Mouse (Mus musculus) granulocyte monocyte progenitor cell, adult 5-6 weeks (primary cell): ENCODE data around the gene Lep. TPM values are rescaled to one million over a fixed set of nuclear protein-coding genes. Genes with fewer than 3 reads are reported as not detected.

Source experiments
- ATAC-seq: replicated peaks from 2 replicates; pipeline ENCODE4 v1.8.0; 2016; ENCODE audit warnings: mild to moderate bottlenecking, moderate TSS enrichment, inconsistent platforms; ENCODE audit not compliant: poor library complexity, severe bottlenecking
- total RNA-seq, 2 experiments: library from RNA; stranded (forward) in 1 of 2; stranded (reverse) in 1 of 2; fragments of 200-712, 200-1000 nt in 1 of 2; fragments of >200 nt in 1 of 2; fragmentation: Nextera tagmentation in 1 of 2; gene quantifications; 2 replicates each; pipeline ENCODE4 v1.2.3; 2014 to 2017

The Lep gene
- not detected in 2 replicates for total RNA-seq (2014; fragmentation: Nextera tagmentation)
- total RNA-seq (2017): not detected in 2 replicates

DNA sequence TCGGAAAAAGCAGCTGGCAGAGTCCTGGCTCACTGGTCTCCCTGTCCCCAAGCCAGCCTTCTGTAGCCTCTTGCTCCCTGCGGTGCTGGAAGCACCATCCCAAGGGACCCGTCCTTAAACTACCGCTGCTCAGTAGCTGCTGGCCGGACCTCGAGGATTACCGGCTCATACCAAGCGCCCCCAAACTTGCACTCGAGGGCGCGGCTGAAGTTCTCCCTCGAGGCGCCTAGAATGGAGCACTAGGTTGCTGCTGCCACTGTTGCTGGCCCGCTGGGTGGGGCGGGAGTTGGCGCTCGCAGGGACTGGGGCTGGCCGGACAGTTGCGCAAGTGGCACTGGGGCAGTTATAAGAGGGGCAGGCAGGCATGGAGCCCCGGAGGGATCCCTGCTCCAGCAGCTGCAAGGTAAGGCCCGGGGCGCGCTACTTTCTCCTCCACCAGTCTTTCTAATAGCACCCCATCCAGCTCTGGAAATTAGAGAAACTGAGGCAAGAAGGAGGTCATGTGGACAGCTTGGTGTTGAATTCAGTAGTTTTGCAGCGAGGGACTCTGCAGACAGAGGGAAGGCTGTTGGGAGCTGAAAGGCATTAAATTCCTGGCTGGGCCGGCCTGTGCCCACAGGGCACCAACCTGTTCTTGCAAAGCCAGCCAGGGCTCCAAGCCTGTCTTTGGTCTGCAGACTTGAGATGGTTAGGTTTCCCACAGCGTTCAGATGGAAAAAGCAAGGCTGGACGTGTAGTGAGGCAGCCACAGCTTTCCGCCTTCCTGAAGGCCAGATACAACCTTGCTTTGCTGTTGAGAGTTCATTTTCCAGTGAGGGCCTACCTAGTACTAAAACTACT, at the start of gene Lep:
Gene Lep, plus strand, starts transcription at position 375 of the 840 bp plus-strand sequence.
- no peak for ATAC-seq

DNA sequence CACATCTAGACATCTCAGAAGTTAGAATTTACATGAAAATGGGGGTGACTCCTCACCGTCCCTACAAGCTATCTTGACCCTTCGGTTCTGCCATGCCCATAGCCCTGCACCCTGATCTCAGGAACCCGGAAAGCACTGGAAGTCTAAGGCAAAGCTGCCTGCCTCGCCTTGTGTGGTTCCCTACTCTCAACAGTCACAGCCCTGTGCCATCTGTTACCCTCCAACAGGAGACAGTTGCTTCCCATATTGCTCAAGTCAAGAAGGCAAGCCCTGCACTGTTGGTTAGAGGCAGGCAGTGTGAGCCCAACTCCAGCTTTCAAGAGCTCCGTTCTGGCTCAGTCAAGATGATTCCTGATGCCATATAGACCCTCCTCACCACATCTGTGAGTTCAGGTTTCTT, 48.4 kb upstream of the Lep start:
- no peak for ATAC-seq

DNA sequence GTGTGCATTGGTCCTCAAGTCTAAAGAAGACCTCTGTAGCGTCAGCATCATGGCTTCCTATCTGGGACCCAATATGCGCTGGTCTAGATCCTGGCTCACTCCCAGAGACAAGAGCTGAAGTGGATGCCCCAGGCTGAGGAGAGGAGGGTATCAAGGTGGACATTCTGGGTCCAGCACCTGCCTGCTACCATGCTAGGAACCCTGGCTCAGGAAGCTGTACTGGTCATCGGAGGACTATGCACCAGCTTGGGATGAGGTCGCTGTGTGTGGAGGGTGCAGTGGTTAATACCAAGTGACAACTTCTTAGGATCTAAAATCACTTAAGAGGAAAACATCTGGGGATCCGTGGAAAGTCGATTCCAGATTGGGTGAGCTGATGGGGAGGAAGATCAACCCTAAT, 46.8 kb upstream of the Lep start:
- ATAC-seq: no peak

DNA sequence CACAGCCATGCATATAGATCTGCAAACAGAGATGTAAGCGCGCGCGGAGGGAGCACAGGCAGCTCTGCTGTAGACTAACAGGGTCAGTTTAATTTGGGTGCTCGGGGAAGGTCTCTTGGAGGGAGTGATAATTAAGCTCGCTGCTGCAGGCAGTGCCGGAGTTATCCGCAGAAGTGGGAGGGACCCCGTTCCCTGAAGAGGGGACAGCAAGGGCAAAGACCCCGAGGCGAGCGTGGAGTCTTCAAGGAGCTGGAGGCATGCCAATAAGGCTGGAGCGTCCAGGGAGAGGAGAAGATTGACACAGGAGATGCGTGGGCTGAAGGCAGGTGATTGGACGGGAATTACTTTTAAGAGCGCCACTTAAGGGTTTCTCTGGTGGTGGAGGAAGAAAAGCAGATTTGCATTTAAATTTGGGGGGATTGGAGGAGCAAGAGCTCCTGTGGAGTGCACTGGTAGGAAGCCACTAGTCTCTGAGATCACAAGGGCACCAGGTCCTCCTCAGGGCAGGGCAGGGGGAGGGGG, 43.1 kb upstream of the Lep start:
- no peak for ATAC-seq

DNA sequence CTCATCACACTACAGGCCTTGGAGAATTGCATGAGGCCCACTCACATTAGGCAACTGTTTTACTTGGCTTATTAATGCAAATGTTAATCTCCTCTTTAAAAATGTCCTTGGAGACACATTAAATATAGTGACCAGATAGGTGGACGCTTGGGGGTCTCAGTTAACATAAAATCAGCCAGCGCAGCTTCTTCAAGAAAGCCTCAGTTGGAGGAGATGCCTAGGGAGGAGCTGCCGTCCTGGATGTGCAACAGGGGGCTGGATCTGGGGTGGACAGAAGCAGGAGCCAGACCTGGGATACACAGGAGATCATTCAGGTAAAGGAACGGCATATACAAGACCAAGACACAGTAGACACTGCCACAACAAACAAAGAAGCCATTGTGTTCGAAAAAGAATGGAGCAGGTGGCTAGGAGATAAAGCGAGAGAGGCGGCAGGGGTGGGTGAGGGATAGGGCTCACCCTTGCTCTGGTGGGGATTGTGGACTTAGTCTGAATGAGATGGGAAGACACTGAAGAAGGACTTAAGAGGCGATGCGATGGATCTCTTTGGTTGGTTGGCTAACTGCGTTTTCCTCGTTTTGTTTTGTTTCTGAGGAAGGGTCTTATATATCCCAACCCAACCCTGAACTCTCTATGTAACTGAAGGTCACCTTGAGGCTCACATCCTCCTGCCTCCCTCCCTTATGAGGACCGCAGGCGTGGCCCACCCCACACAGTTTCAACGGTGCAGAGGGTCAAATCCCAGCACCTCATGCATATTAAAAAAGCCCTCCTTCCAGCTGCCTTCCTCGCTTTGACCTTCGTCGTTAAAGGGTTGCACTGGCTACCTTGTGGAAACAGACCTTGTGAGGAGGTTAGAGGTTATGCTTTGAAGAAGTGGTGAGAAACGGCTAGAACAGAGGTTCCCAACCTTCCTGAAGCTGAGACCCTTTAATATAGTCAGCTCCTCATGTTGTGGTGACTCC, 40.0 kb upstream of the Lep start:
- ATAC-seq: no peak

DNA sequence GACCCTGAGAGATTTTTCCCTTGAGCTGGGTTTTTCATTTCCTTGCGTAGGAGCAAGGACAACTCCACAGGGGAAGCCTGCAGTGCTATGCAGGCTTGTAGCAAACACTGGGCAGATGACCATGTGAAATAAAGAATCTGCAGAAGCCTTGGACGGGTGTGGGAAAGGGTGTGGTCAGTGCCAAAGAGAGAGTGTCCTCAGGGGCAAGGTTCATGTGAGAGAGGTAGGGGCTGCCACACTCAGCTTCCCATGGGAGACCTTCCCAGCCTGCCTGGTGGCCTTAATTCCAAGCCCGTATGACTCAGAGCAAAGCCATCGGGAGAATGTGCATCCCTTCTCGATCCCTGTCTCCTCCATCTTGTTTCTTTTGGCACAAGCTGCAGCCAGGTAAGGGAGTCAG, 39.1 kb upstream of the Lep start:
- no peak for ATAC-seq

DNA sequence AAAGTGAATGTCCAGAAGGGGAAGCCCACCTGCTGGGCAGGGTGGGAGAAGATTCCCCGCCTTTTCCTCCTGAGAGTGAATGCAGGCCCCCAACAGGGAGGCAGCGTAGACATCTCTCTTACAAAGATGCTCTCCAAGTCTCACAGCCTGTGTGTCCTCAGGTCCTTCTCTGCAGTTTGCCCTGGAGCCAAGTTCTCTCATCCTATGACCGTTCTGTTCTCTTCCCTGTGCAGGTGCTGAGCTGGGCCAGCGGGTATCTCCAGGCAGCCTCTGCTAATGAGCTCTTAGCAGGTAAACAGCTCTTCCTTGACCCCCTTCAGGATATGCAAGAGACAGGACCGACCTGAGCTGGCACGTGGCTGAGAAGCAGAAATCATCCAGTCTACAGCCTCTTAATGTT, 38.5 kb upstream of the Lep start:
- ATAC-seq: no peak

DNA sequence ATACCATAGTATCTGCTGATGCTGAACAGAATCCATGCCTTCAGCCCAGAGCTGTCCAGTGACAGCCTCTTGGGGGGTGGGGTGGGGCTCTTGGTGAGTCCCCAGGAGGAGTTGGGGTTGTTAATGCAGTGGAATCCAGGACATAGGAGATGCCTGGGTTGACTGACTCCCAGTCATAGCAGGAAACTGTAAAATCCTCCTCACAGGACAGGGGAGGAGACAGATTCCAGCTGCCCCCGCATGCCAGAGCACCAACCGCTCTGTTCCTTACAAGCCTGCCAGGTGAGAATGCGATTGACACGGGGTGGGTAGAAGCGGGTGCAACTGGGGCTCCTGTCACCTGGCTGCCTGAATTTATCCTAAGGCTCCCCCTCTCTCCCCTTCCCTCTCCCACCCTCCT, 37.9 kb upstream of the Lep start:
- ATAC-seq: no peak

DNA sequence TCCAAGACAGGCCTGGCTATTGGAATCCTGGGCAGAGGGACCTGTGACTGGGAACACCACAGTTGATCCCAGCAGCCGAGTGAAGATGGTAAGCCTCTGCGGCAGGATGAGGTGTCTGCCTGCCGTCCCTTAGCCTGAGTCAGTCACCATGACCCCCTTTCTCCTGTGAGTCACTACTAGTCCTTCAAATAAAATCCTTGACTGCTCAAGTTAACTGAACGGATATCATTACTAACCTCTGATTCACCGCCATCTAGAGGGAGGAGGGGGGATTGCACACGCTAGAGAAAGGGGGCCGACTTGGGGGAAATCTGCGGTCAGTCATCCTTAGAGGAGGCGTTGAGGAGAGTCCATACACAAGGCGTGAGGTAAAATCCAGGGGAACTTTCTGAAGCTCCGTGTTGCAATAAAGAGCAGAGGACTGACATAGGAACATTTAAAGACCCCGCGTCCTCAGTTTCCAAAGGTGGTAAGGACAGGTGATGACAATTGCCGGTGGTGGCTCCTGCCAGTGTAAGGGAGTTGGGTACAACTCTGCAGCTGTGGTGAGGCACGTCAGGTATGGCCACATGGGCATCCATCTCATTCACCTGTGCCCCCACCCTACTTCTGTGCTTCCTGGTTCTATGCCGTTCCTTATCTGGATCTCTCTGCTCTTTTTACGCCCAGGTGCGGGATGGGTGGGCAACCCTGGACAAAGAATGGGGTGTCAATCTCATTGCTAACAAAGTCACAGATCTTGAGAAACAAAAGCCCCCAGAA, 36.6 kb upstream of the Lep start:
- ATAC-seq: peak; percentile 69

DNA sequence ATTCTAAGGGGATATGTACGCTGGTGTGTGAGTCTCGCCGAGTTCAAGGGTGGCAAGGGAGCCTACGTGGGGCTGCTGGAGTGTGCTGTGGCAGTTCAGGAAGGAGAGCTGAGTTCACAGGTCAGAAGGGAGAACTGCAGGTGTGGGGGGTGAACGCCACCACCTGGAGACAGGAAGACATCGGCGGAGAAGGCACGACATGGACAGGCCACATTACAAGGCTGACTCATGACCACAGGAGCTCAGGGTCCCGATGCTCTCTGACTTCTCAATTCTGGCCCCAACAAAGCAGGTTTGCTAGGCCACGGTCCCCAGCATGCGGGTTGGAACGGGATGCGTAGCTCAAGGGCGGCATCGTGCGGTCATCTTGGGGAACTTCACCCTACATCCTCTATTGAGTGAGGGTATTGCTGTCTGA, 36.0 kb upstream of the Lep start:
- ATAC-seq: peak; percentile 93

DNA sequence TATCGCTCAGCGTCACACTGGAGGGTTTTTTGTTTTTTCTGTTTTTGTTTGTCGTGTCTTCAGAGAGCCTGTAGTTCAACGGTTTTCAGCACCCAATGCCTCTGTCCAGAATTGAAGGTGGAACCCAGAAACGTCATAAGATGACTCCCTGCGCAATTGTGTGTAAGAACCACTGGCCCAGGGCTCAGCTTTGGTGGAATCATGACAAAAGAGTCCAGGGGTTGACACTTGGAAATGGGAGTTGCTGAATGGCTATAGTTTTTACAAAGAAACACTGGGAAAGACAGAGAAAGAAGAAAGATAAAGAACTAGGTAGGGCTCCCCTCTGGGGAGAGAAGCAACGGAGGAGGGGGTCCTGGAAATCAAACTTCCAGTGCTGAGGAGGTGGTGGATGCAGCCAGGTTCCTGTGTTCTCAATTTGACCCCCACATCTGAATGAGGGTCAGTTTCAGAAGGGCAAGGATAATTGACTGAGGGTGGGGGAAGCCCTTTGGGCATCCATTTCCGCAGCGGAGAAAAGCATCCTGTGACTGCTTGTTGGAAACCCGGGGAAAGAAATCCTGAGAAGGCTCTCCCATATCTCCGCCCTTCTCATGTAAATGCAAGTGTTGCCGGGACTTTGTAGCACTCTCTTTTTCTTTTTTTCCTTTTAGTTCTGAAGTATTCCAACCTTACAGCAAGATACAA, 34.1 kb upstream of the Lep start:
- ATAC-seq: no peak

DNA sequence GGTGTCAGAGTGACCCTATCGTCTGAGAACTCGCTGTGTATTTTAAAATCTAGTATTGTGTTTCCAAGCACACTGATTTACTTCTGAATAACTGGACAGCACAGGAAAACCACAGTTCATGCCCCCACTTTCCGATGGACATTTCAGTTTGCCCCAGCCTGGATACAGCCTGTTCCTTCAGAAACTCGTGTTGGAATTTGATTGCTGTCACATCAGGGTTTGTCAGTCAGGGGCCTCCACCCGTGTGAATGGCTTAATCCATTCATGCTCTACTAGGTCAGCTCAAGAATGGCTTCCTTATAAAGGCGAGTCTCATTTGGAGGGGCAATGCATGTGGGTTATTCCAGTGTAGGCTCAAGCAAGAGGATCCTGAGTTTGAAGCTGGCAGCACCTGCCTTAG, 33.3 kb upstream of the Lep start:
- ATAC-seq: no peak

DNA sequence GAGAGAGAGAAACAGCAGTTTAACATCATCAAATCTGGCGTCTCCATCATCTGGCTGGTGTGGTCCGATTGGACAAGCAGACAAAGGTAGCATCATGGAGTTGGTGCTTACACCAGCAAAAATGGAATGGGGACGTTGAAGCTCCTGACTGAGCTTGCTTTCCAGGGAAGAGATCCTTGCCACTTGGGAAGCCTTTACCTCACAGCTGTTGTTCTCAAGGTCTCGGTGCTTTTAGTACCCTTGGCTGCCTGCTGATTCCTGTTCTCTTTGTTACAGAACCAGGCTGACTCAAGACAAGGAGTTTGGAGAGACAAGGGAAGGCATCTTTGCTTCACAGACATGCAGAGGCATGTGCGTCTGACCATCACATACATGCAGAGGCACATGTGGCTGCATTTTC, 31.9 kb upstream of the Lep start:
- ATAC-seq: no peak

DNA sequence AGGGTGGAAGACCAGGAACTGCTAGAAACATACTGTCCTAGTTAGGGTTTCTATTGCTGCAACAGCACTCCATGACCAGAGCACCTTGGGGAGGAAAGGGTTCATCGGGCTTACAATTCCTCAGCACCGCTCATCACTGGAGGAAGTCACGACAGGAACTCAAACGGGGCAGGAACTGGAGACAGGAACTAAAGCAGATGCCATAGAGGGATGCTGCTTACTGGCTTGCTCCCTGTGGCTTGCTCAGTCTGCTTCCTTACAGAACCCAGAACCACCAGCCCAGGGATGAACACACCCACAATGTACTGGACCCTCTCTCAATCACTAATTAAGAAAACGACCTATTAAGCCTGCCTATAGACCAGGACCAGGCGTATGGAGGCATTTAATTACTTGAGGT, 30.5 kb upstream of the Lep start:
- no peak for ATAC-seq

DNA sequence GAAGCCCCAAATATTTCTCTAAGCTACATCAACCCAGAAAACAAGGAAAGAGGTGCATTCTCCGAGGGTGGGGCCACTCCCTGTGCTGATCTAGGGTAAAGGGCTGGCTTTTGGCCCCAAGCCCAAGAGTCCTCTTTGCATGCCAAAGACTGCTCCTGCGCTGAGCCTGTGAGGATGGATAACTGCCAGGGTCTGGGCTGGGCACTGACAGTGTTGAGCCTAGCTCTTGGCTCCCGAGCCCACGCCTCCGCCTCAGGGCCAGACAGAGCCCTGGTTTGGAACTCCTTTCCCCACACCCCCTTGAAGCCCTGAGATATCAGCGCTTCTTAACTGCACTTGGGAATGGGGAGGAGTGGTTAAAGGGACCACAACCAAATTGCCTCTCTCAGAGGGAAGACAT, 28.8 kb upstream of the Lep start:
- ATAC-seq: no peak

DNA sequence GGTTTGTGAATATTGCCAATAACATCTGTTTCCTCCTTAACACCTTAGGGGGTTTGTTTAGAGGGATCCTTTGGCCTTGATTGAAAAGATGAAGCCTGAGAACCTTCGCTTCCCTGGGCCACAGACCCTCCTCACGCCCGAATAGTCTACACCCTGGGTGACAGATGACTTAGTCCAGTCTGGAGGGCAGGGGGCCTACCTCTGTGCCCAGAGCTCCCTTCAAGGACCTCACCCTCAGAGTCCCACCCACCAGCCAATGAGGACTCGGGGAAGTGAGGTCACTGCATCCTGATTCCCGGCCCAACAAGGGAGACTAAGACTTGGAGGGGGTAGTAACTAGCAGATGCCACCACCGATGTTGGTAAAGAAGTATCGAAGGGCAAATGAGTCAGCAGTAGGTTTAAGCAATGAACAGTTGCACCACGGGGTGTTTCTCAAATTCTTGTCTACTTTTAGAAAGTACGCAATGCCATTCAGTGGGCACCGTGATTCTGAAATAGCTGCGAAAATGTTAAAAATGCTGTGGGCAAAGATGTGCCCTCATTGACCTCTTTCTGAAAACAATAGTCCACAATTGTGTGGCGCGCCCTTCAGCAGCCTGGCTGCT, 28.2 kb upstream of the Lep start:
- peak; percentile 82 for ATAC-seq

DNA sequence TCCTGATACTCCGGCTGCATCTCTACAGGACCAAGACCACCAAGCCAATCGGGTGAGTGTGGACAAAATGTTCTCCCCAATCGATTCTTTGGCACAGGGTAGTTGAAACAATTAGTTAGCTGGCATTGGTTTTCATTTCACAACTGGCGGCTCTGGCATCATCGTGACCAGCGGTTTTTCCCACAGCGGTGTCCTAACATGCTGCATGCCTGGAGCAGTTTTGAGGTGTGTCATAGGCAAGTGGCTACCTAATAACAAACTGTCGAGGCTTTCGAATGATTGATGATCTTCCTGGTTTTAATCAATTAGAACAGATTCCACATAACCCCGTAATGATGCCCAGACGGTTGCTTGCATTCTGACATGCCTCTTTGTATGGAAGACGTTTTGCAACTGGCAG, 27.6 kb upstream of the Lep start:
- ATAC-seq: peak; percentile 66

DNA sequence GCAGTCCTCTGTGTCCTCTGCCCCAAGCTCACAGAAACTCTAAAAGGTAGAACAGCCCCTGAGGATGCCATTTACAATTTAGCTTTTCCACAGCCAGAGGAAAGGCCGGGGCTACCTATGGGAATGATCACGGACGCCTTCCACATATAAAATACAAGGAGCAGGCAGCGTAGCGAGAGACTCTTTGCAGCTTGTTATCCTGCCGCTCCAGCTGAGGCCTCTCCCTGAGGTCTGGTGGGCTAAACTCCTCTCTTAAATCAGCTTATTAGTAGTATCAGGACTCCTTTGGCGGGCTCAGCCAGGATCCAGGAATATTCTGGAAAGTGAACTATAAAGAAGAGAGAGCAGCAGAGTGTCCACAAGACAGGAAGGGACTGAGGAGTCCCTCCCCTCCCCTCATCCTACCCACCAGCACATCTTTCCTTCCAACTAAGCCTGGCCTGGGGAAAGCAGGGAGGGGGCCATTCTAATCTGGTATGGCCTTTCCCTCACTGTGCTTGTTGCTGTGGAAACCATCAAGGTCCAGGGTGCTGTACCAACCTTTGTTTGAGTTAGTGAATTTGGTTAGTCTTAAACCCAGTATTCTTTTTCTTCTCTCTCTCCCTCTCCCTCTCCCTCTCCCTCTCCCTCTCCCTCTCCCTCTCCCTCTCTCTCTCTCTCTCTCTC, 25.9 kb upstream of the Lep start:
- ATAC-seq: no peak

DNA sequence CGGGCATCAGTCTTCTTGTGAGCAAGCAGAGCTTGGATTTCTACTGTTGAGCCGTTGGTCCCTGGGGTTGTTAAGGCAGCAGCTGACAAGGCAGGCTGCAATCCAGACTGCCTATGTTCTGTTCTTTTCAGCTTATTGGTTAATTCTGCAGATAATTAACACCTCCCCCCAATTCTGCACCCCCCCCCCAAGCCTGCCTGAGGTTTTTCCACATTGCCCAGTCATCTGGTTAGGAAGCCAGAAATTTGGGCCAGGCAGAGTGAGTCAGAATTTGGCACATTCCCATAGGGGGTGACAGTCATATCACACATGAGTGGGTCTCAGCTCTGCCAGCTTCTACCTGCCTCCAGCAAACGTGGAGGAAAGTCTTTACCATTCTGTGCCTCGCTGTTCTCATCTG, 23.3 kb upstream of the Lep start:
- ATAC-seq: no peak
